Mouse (Mus musculus) urinary bladder, adult 18-20 months (tissue): Measurements from ENCODE around the gene Psmd5.
"Not testable (repeated sequence)": the region's sequence is repeated elsewhere in the genome, so short reads cannot be mapped to it uniquely, and the experiment has no call there.

Experiments
- DNase-seq, 2 experiments: peaks; one replicate each; pipeline ENCODE4 v3.0.0; 2022; ENCODE audit warnings: low spot score in 2 of 2, mixed read lengths in 2 of 2

Gene Psmd5

GRCm38 (mm10) chr2:34896821-34897460, 22.2 kb upstream of the Psmd5 start:
- no peak for DNase-seq

GRCm38 (mm10) chr2:34895503-34896113, 20.8 kb upstream of the Psmd5 start:
- no peak for DNase-seq

- DNase-seq, result no peak
Observed at GRCm38 (mm10) chr2:34893950-34894349, 19.2 kb upstream of the Psmd5 start.

- DNase-seq, result no peak
Observed at GRCm38 (mm10) chr2:34884186-34884585, 9.4 kb upstream of the Psmd5 start.

- DNase-seq, result no peak
Observed at GRCm38 (mm10) chr2:34883190-34883589, 8.4 kb upstream of the Psmd5 start.

- DNase-seq, result no peak
Observed at GRCm38 (mm10) chr2:34882757-34883156, 8.0 kb upstream of the Psmd5 start.

- DNase-seq, result no peak
Observed at GRCm38 (mm10) chr2:34880054-34880453, 5.3 kb upstream of the Psmd5 start.

- peak; percentile 33 to 56 for DNase-seq
Observed at GRCm38 (mm10) chr2:34874271-34874670, 497 bp downstream of the Psmd5 start, which contains the start of gene Cutal. Gene Cutal (plus strand): TSS chr2:34874396.

- DNase-seq, result peak; percentile 89 to 91
Observed at GRCm38 (mm10) chr2:34870520-34871474, 4.0 kb downstream of the Psmd5 start.

GRCm38 (mm10) chr2:34869680-34870079, 5.1 kb downstream of the Psmd5 start:
- no peak for DNase-seq

- no peak for DNase-seq
Observed at GRCm38 (mm10) chr2:34857728-34858127, 17.0 kb downstream of the Psmd5 start.

- DNase-seq, result no peak
Observed at GRCm38 (mm10) chr2:34855265-34855664, 19.5 kb downstream of the Psmd5 start.

GRCm38 (mm10) chr2:34847702-34848101, 27.1 kb downstream of the Psmd5 start:
- DNase-seq, result no peak

- DNase-seq, result no peak
Observed at GRCm38 (mm10) chr2:34843211-34843939, 31.4 kb downstream of the Psmd5 start.

GRCm38 (mm10) chr2:34841706-34842105, 33.1 kb downstream of the Psmd5 start:
- DNase-seq, result no peak

GRCm38 (mm10) chr2:34840143-34840542, 34.6 kb downstream of the Psmd5 start:
- DNase-seq, result not testable (repeated sequence)

- DNase-seq, result no peak
Observed at GRCm38 (mm10) chr2:34835669-34836068, 39.1 kb downstream of the Psmd5 start.

- DNase-seq, result no peak
Observed at GRCm38 (mm10) chr2:34833624-34834023, 41.1 kb downstream of the Psmd5 start.

- DNase-seq, result peak in 1 of 2 experiments; percentile 13
Observed at GRCm38 (mm10) chr2:34832766-34833457, 41.9 kb downstream of the Psmd5 start, which contains the start of gene Gm34653. Gene Gm34653 (plus strand): TSS chr2:34833007.

- not testable (repeated sequence) for DNase-seq
Observed at GRCm38 (mm10) chr2:34830066-34830465, 44.7 kb downstream of the Psmd5 start.

- no peak for DNase-seq
Observed at GRCm38 (mm10) chr2:34828026-34828425, 46.7 kb downstream of the Psmd5 start.
